Mouse (Mus musculus): ENCODE results near the gene Sbk3. TPM values are rescaled to one million over a fixed set of nuclear protein-coding genes. Genes with fewer than 3 reads are reported as not detected.

Gene Sbk3
- polyA plus RNA-seq, 2 experiments = not detected

- Histone ChIP-seq H3K9me3 (ENCODE audit: control insufficient read depth, low read length) (no peaks in the 10 kb centered on the region), H3K9ac (replicated peaks) (no peak overlapping the region), H3K4me3 (ENCODE audit: insufficient read depth in 1 of 2, low read depth in 2 of 2, low read length in 2 of 2) (no peak overlapping the region), H3K4me1 (replicated peaks; ENCODE audit: control insufficient read depth in 2 of 2, insufficient read depth in 2 of 2, low read length in 1 of 2) (no peaks in the 10 kb centered on the region; a peak in 1 of 4 replicates), H3K27ac (no peak overlapping the region), H3K36me3 (replicated peaks; ENCODE audit: control insufficient read depth, insufficient read depth, low read depth) (no peaks in the 10 kb centered on the region), H3K27me3 (ENCODE audit: control insufficient read depth, insufficient read depth, low read length) (peaks cover 22% of the 10 kb centered on the region), H3K4me2 (ENCODE audit: low read depth) (no peak overlapping the region)
- no peak for DNase-seq (ENCODE audit: low read depth in 3 of 3, low spot score in 3 of 3)
- WGBS (ENCODE audit: insufficient replicate concordance) = 66% methylated on average over 16 of the region's 16 CpGs
- no peak for TF ChIP-seq CTCF (IDR thresholded peaks at IDR 0.05; ENCODE audit: low read depth)
- no peak for TF ChIP-seq EP300 (IDR thresholded peaks at IDR 0.05; ENCODE audit: low read depth)
- no peak for ATAC-seq (ENCODE audit: insufficient read depth)
Measured at GRCm38 (mm10) chr7:4926849-4927248, 44.1 kb downstream of the Sbk3 start.

- no peaks in the 10 kb centered on the region for H3K36me3 ChIP-seq (replicated peaks; ENCODE audit: control insufficient read depth, insufficient read depth, low read depth)
- H3K27ac ChIP-seq = no peak within 1 kb of the TSS
- H3K9ac ChIP-seq (replicated peaks) = no peak within 1 kb of the TSS
- ATAC-seq (ENCODE audit: insufficient read depth) (no peak), DNase-seq (ENCODE audit: low read depth in 3 of 3, low spot score in 3 of 3) (no peak)
- no peak within 1 kb of the TSS for H3K4me3 ChIP-seq (ENCODE audit: insufficient read depth in 1 of 2, low read depth in 2 of 2, low read length in 2 of 2)
- H3K27me3 ChIP-seq (ENCODE audit: control insufficient read depth, insufficient read depth, low read length) = peaks cover 22% of the 10 kb centered on the region
- H3K9me3 ChIP-seq (ENCODE audit: control insufficient read depth, low read length) = no peaks in the 10 kb centered on the region
- TF ChIP-seq EP300 (IDR thresholded peaks at IDR 0.05; ENCODE audit: low read depth) = no peak
- TF ChIP-seq CTCF (IDR thresholded peaks at IDR 0.05; ENCODE audit: low read depth) = no peak
- no peaks in the 10 kb centered on the region; a peak in 1 of 4 replicates for H3K4me1 ChIP-seq (replicated peaks; ENCODE audit: control insufficient read depth in 2 of 2, insufficient read depth in 2 of 2, low read length in 1 of 2)
- no peak within 1 kb of the TSS for H3K4me2 ChIP-seq (ENCODE audit: low read depth)
- WGBS (ENCODE audit: insufficient replicate concordance) = 26% methylated on average over 6 of the region's 6 CpGs
Measured at GRCm38 (mm10) chr7:4925441-4926381, 45.3 kb downstream of the Sbk3 start, which contains the start of gene Ssc5d. TSS of gene Ssc5d (plus strand) at chr7:4925785.

- peaks cover 5% of the 10 kb centered on the region for H3K36me3 ChIP-seq (replicated peaks; ENCODE audit: control insufficient read depth, insufficient read depth, low read depth)
- TF ChIP-seq EP300 (IDR thresholded peaks at IDR 0.05; ENCODE audit: low read depth) = no peak
- TF ChIP-seq CTCF (IDR thresholded peaks at IDR 0.05; ENCODE audit: low read depth) = no peak
- no peak for DNase-seq (ENCODE audit: low read depth in 3 of 3, low spot score in 3 of 3)
- no peak overlapping the region for H3K4me3 ChIP-seq (ENCODE audit: insufficient read depth in 1 of 2, low read depth in 2 of 2, low read length in 2 of 2)
- no peak overlapping the region for H3K4me2 ChIP-seq (ENCODE audit: low read depth)
- no peak overlapping the region for H3K9ac ChIP-seq (replicated peaks)
- no peak overlapping the region for H3K27ac ChIP-seq
- H3K4me1 ChIP-seq (replicated peaks; ENCODE audit: control insufficient read depth in 2 of 2, insufficient read depth in 2 of 2, low read length in 1 of 2) = no peaks in the 10 kb centered on the region; a peak in 1 of 4 replicates
- WGBS (ENCODE audit: insufficient replicate concordance) = 22% methylated on average over 3 of the region's 4 CpGs
- peaks cover 22% of the 10 kb centered on the region for H3K27me3 ChIP-seq (ENCODE audit: control insufficient read depth, insufficient read depth, low read length)
- no peak for ATAC-seq (ENCODE audit: insufficient read depth)
- no peaks in the 10 kb centered on the region for H3K9me3 ChIP-seq (ENCODE audit: control insufficient read depth, low read length)
Measured at GRCm38 (mm10) chr7:4924891-4925301, 46.1 kb downstream of the Sbk3 start.

GRCm38 (mm10) chr7:4924483-4924882, 46.5 kb downstream of the Sbk3 start:
- no peak overlapping the region for H3K27ac ChIP-seq
- DNase-seq (ENCODE audit: low read depth in 3 of 3, low spot score in 3 of 3) = no peak
- TF ChIP-seq EP300 (IDR thresholded peaks at IDR 0.05; ENCODE audit: low read depth) = no peak
- no peak for TF ChIP-seq CTCF (IDR thresholded peaks at IDR 0.05; ENCODE audit: low read depth)
- no peak for ATAC-seq (ENCODE audit: insufficient read depth)
- H3K4me3 ChIP-seq (ENCODE audit: insufficient read depth in 1 of 2, low read depth in 2 of 2, low read length in 2 of 2) = no peak overlapping the region
- H3K9me3 ChIP-seq (ENCODE audit: control insufficient read depth, low read length) = no peaks in the 10 kb centered on the region
- H3K9ac ChIP-seq (replicated peaks) = no peak overlapping the region
- H3K27me3 ChIP-seq (ENCODE audit: control insufficient read depth, insufficient read depth, low read length) = peaks cover 22% of the 10 kb centered on the region
- 1% methylated on average over 4 of the region's 4 CpGs for WGBS (ENCODE audit: insufficient replicate concordance)
- no peak overlapping the region for H3K4me2 ChIP-seq (ENCODE audit: low read depth)
- H3K4me1 ChIP-seq (replicated peaks; ENCODE audit: control insufficient read depth in 2 of 2, insufficient read depth in 2 of 2, low read length in 1 of 2) = no peaks in the 10 kb centered on the region; a peak in 1 of 4 replicates
- peaks cover 6% of the 10 kb centered on the region for H3K36me3 ChIP-seq (replicated peaks; ENCODE audit: control insufficient read depth, insufficient read depth, low read depth)

All from liver, embryonic 14.5 days (tissue).